Mouse (Mus musculus) intestine, embryonic 14.5 days (tissue): ENCODE data around the gene Ano5. TPM values are rescaled to one million over a fixed set of nuclear protein-coding genes. Genes with fewer than 3 reads are reported as not detected.

Experiments used
- ATAC-seq: fragments of 200-750 bp; cut with Nextera tagmentation; replicated peaks from 2 replicates; pipeline ENCODE4 v1.8.0; 2017; ENCODE audit warnings: low read depth, moderate number of reproducible peaks, moderate TSS enrichment, moderate library complexity; ENCODE audit not compliant: low FRiP score, low TSS enrichment
- DNase-seq: peaks from one replicate; pipeline ENCODE4 v3.0.0-alpha.2; 2018; ENCODE audit warnings: low spot score
- H3K27ac ChIP-seq: fragments of 300-500 bp; sonication (generic); 2 replicates; pipeline ENCODE4 v1.5.1; 2014; ENCODE audit warnings: low read depth, mild to moderate bottlenecking, control low read depth
- H3K27me3 ChIP-seq: fragments of 300-500 bp; sonication (generic); replicated peaks from 2 replicates; pipeline ENCODE4 v1.6.1; 2014; ENCODE audit warnings: low read length, control low read depth; ENCODE audit not compliant: control insufficient read depth, insufficient read depth
- H3K36me3 ChIP-seq: fragments of 300-500 bp; sonication (generic); 2 replicates; pipeline ENCODE4 v1.6.1; 2014; ENCODE audit warnings: low read length, control low read depth; ENCODE audit not compliant: control insufficient read depth, insufficient read depth
- H3K4me1 ChIP-seq: fragments of 300-500 bp; sonication (generic); replicated peaks from 2 replicates; pipeline ENCODE4 v1.6.1; 2014; ENCODE audit warnings: low read length, control low read depth, mixed read lengths; ENCODE audit not compliant: control insufficient read depth, insufficient read depth
- H3K4me2 ChIP-seq: fragments of 300-500 bp; sonication (generic); 2 replicates; pipeline ENCODE4 v1.6.1; 2014; ENCODE audit warnings: low read length
- H3K4me3 ChIP-seq: fragments of 300-500 bp; sonication (generic); 2 replicates; pipeline ENCODE4 v1.5.1; 2014; ENCODE audit warnings: low read depth, low read length, control low read depth, mixed read lengths
- H3K9ac ChIP-seq: fragments of 300-500 bp; sonication (generic); 2 replicates; pipeline ENCODE4 v1.6.1; 2014; ENCODE audit warnings: mild to moderate bottlenecking, low read length
- H3K9me3 ChIP-seq: fragments of 300-500 bp; sonication (generic); 2 replicates; pipeline ENCODE4 v1.6.1; 2016; ENCODE audit warnings: low read length, control low read depth; ENCODE audit not compliant: control insufficient read depth
- WGBS: fragments of 180-500 bp; shearing (Covaris S2); extraction: QIAGEN DNeasy Blood & Tissue Kit; methylation state at CpG from one replicate; pipeline ENCODE4 v1.1.7; 2014; 5-methylcytosine and 5-hydroxymethylcytosine counted together
- polyA plus RNA-seq: library from polyadenylated mRNA; unstranded; fragments of >200 nt; fragmentation: Nextera tagmentation; extraction: Ambion mirVana; gene quantifications from 2 replicates; pipeline ENCODE4 v1.2.1, GENCODE M21; 2014

Gene Ano5
- polyA plus RNA-seq, 1 experiment from 2014 or later: 0.24 TPM

DNA sequence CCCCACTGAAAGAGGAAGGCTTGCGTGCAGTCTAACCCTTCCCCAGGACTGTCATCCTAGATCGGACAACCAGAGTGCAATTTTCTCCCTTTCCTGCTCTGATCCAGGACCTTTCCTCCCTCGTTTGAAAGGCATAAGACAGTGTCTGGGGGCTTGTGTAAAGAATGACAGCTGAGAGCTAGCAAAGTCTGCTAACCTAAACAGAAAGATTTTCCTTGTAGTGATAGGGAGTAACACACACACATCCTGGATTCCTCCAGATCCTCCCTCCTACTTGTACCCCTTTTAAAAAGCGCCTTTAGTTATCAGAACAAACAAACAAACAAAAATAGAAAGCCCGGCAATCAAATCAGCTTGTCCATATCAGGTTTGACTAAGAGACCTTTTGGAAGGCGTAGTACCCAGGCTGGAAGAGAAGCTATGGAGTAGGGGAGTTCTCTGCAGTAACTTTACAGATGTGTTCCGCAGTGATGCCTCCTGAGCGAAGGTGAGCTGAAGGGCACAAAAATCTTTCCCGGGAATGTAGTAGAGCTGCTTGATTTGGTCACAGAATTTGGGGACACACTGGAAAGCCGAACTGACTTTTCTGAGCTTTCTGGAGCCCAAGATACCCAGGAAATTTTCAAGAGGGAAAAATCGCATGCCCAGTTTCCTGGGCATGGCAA is 114.9 kb downstream of the Ano5 start:
- peak; percentile 54 for DNase-seq
- no peaks in the 10 kb centered on the region for H3K4me1 ChIP-seq
- WGBS: 3% methylated on average over 11 of the region's 11 CpGs

DNA sequence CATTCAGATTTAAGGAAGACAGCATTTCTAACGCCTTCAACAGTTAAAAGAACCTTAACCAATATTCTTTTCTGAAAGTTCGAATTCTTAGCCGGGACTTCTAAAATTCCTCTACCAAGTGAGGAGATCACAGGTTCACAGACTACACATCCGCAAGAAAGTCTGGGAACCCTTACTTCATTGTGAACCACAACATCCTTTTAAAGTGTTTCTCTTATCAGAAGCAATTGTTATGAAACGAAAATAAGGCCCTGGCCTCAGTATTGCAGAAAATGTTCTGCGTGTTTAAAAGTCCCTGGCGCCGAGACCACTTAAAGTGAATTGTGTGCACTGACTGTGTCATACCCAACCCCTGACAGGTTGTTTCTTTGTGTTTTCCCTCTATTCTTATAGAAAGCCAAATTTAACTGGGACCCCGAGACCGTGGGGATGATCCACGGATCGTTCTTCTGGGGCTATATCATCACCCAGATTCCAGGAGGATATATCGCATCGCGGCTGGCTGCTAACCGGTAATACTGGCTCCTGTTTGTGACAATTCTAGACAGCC is 115.7 kb downstream of the Ano5 start:
- Histone ChIP-seq H3K36me3 (no peaks in the 10 kb centered on the region), H3K4me3 (no peak overlapping the region), H3K4me2 (no peak overlapping the region), H3K9ac (no peak overlapping the region), H3K27me3 (peaks cover 90% of the 10 kb centered on the region), H3K9me3 (no peaks in the 10 kb centered on the region), H3K27ac (no peak overlapping the region), H3K4me1 (no peaks in the 10 kb centered on the region)
- WGBS: 2% methylated on average over 16 of the region's 16 CpGs
- DNase-seq (no peak), ATAC-seq (no peak)

More for the DNA sequence above, 114.9 kb downstream of the Ano5 start:
- Histone ChIP-seq H3K4me3 (no peak overlapping the region), H3K4me2 (no peak overlapping the region), H3K27me3 (peaks cover 91% of the 10 kb centered on the region), H3K27ac (no peak overlapping the region), H3K9me3 (no peaks in the 10 kb centered on the region), H3K9ac (no peak overlapping the region), H3K36me3 (no peaks in the 10 kb centered on the region)
- ATAC-seq: no peak

DNA sequence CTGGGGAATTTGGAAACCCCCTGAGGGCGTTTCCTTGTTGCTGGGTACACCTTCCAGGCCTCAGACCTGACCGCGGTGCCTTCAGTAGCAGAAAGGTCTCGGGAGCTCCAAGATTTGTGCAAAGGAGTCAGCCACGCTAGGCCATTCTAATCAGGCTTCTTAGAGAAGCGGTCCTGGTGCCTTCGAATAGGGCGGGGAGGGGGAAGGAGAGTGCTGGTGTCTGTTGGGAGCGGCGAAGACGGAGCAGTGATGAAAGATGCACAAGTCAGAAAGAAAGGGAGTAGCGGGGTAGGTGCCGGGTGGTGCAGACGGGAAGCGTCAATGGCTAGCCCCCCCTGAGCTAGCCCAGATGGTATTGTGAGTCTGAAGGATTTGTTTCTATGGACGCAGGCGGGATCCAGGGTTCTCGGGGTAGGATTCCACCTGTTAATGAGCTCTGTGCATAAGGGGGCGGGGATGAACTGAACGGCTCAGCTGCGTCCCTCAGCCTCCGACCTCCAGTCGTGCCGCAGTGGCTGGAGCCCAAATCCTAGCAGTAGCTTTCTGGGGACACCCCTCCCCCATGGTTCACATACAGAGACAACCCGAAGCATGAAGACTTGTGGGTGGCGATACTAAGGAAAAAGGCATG is 116.3 kb downstream of the Ano5 start:
- Histone ChIP-seq H3K9me3 (no peaks in the 10 kb centered on the region), H3K9ac (no peak overlapping the region), H3K4me2 (no peak overlapping the region), H3K4me3 (no peak overlapping the region), H3K27me3 (peaks cover 84% of the 10 kb centered on the region), H3K4me1 (no peaks in the 10 kb centered on the region), H3K27ac (no peak overlapping the region), H3K36me3 (no peaks in the 10 kb centered on the region)
- DNase-seq: peak; percentile 55
- 2% methylated on average over 26 of the region's 26 CpGs for whole genome bisulfite sequencing
- no peak for ATAC-seq

DNA sequence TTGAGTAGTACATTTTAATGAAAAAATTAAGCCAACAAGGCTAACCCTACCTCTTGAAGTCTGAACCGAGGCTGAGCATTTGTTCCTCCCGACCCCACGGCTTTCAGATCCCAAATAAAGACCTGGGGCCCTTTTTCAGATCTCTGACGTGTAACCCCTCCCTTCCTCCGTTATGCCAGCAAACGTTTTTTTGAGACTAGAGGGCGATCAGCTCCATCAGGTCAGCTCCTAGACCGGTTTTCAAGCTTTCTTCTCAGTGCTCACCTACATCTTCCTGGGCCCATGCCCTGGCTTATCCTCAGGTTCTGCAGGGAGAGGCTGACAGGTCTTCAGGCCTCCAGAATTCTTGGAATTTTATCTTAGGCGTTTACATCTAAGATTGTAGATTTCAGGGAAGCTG is 116.8 kb downstream of the Ano5 start:
- H3K4me1 ChIP-seq: no peaks in the 10 kb centered on the region
- no peaks in the 10 kb centered on the region for H3K9me3 ChIP-seq
- ATAC-seq: no peak
- no peak overlapping the region for H3K4me3 ChIP-seq
- H3K27ac ChIP-seq: no peak overlapping the region
- H3K36me3 ChIP-seq: no peaks in the 10 kb centered on the region
- peaks cover 84% of the 10 kb centered on the region for H3K27me3 ChIP-seq
- no peak overlapping the region for H3K4me2 ChIP-seq
- no peak overlapping the region for H3K9ac ChIP-seq
- DNase-seq: no peak
- under 1% methylated on average over 9 of the region's 9 CpGs for WGBS

DNA sequence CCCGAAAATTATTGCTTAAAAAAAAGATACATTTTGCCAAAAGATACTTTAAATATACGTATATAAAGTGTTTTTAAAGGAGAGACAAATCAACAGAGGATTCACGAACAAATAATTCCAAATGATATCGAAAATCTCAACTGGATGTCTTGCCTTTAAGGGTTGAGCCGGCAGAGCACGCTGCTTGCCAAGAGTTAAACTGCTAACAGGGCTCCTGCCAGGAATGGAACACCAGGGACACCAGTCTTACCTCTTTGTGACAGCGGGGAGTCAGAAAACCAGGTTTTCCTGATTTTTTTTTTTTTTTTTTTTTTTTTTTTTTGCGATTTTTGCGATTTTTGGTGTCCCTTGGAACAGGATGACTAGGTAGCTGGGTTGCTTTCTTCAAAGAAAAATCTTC is 117.5 kb downstream of the Ano5 start:
- DNase-seq (no peak), ATAC-seq (no peak)
- Histone ChIP-seq H3K4me2 (no peak overlapping the region), H3K4me1 (no peaks in the 10 kb centered on the region), H3K27ac (no peak overlapping the region), H3K4me3 (no peak overlapping the region), H3K36me3 (no peaks in the 10 kb centered on the region), H3K9ac (no peak overlapping the region), H3K27me3 (peaks cover 80% of the 10 kb centered on the region), H3K9me3 (no peaks in the 10 kb centered on the region)
- WGBS: 6% methylated on average over 9 of the region's 9 CpGs

DNA sequence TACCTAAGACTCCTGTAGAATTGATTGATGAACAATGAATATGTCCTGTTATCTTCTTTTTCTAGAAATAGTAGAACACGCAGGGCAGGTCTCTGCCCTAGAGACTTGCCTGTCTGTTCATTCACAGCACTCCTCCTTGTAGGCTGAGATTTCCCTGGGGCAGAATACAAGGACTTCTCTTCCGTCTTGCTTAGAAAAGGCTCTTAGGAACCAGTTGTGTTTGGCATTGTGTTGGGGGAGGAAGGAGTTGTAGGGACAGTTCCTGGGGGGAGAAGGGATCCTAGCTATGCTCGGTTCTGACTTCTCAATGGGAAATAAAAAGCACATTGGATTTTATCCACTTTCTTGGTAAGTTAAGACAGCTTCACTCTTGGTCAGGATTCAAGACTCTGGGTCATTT is 118.4 kb downstream of the Ano5 start:
- 7% methylated on average over 3 of the region's 3 CpGs for WGBS
- no peak for DNase-seq
- ATAC-seq: no peak
- Histone ChIP-seq H3K36me3 (no peaks in the 10 kb centered on the region), H3K9ac (no peak overlapping the region), H3K27ac (no peak overlapping the region), H3K4me1 (no peaks in the 10 kb centered on the region), H3K4me3 (no peak overlapping the region), H3K9me3 (no peaks in the 10 kb centered on the region), H3K27me3 (peaks cover 72% of the 10 kb centered on the region), H3K4me2 (no peak overlapping the region)

DNA sequence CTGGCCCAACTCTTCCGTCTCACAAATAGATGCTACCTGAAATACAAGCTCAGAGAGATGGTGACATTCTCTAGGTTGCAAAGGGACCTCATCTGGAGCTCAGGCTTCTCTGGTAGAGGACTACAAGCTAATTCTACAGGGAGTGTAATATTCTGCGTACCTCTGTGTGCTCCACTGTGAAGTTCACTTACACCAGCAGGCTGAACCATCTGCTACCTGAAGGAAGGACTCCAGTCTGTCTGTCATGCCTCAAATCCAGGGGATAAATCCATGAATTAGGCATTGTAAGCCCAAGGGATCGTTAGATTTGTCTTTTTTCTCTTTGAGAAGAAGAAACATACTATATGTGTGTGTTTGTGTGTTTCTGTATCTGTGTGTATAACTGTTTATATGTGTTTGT is 120.3 kb downstream of the Ano5 start:
- 57% methylated on average over 3 of the region's 3 CpGs for WGBS
- Histone ChIP-seq H3K4me1 (no peaks in the 10 kb centered on the region), H3K4me2 (no peak overlapping the region), H3K4me3 (no peak overlapping the region), H3K27me3 (peaks cover 52% of the 10 kb centered on the region), H3K27ac (no peak overlapping the region), H3K36me3 (no peaks in the 10 kb centered on the region), H3K9ac (no peak overlapping the region), H3K9me3 (no peaks in the 10 kb centered on the region)
- ATAC-seq (no peak), DNase-seq (no peak)

DNA sequence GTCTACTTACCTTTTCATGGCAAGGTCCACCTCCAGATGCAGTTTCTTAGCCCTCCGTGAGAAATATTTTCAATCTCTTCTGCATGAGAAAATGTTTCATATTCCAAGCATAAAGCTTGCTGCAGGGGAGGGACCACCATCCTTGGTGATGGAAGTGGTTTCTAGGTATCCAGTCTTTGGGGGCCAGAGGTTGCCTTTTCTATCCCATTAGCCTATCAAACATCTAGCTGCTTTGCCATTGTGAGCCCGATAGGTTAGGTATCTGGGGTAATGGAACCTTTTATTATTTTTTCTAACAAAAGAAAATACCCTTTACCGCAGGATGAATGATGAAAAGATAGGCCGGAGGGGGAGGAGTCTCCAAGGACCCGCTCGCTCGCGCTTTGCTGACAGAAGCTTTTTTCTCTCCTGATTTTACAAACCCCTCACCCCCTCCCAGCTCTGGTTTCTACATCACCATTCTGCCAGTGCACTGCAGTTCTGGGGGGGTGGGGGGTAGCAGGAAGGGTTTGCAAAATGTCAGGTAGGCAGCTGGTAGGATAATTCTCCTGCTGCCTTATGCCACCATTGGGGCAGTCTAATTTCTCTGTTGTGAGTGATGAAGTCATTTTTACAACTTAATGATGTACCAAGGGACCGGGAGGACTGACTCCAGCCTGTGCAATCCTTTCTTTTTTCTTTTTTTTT is 121.9 kb downstream of the Ano5 start:
- no peak for DNase-seq
- Histone ChIP-seq H3K27ac (no peak overlapping the region), H3K36me3 (no peaks in the 10 kb centered on the region), H3K9ac (no peak overlapping the region), H3K4me3 (no peak overlapping the region), H3K4me1 (no peaks in the 10 kb centered on the region), H3K27me3 (peaks cover 37% of the 10 kb centered on the region), H3K9me3 (no peaks in the 10 kb centered on the region), H3K4me2 (no peak overlapping the region)
- no peak for ATAC-seq
- 15% methylated on average over 9 of the region's 9 CpGs for WGBS
